Mouse (Mus musculus): ENCODE measurements around the gene Eif2b1. TPM values are rescaled to one million over a fixed set of nuclear protein-coding genes. Genes with fewer than 3 reads are reported as not detected.

The Eif2b1 gene
- 26.2 TPM for total RNA-seq (2023)

GRCm38 (mm10) chr5:124578633-124579317 is at the start of gene Eif2b1, which contains the start of gene Gtf2h3:
TSS of gene Eif2b1 (minus strand) at chr5:124579131.
TSS of gene Gtf2h3 (plus strand) at chr5:124579140.

DNA sequence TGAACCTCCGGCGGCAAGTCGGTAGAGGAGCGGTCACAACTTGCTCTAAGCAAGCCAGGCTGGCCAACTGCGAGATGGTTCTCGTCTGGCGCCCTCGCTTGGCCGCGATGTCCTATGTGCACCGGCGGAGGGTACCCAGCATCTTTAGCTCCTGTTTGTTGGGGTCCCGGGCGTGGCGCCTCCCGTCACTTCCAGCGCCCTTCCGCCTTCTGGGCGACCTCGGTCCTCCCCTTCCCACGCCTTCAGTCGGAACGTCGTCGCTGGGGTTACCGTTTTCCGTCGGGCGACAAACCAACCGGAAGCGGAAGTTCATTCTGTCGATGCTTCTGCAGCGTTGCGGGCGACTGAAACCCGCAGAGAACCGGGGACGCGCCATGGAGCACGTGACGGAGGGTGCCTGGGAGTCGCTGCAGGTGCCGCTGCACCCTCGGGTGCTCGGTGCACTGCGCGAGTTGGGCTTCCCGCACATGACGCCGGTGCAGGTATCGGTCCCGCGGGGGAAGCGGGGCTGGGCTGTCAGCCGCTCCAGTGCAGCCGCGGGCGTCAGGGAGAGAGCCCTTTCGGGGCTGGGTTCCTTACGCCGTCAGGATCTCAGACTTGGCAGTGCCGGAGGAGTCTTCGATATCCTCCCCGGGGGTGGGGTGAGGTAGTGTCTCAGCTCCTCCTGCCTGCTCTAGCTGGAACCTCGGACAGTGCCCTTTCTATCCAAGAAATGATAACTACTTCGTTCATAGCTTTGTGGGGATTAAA is 26.2 kb downstream of the Eif2b1 start, which contains the start of gene Ddx55:
Ddx55 (plus strand) TSS at position 307 of the 750 bp plus-strand sequence.

GRCm38 (mm10) chr5:124540383-124540786 is 38.5 kb downstream of the Eif2b1 start, which contains the start of gene Tmed2:
TSS of gene Tmed2 (plus strand) at chr5:124540695.

GRCm38 (mm10) chr5:124530655-124531582 is 48.0 kb downstream of the Eif2b1 start, which contains the start of gene Rilpl1:
TSS of gene Rilpl1 (minus strand) at chr5:124531391.

Other genes starting within 250 kb of the Eif2b1 start
- 79.5 TPM for gene Cdk2ap1, start 216.0 kb downstream of the Eif2b1 start, total RNA-seq (2023)
- gene Sbno1, start 153.1 kb downstream of the Eif2b1 start, total RNA-seq (2023): 152 TPM
- 44.6 TPM for gene Kmt5a, start 139.2 kb downstream of the Eif2b1 start, total RNA-seq (2023)
- 27.5 TPM for gene Rilpl2, start 100.8 kb downstream of the Eif2b1 start, total RNA-seq (2023)
- 13.7 TPM for gene Snrnp35, start 96.0 kb downstream of the Eif2b1 start, total RNA-seq (2023)
- gene Rilpl1, start 47.7 kb downstream of the Eif2b1 start, total RNA-seq (2023): 2.9 TPM
- 129 TPM for gene Tmed2, start 38.4 kb downstream of the Eif2b1 start, total RNA-seq (2023)
- 37.9 TPM for gene Ddx55, start 26.3 kb downstream of the Eif2b1 start, total RNA-seq (2023)
- 24.1 TPM for gene Gtf2h3, start within 50 bp of the Eif2b1 start, total RNA-seq (2023)
- 64.8 TPM for gene Atp6v0a2, start 49.4 kb upstream of the Eif2b1 start, total RNA-seq (2023)
- 0.18 TPM for gene Dnah10, start 146.0 kb upstream of the Eif2b1 start, total RNA-seq (2023)